Mouse (Mus musculus) forebrain, embryonic 11.5 days (tissue): ENCODE data around the gene Syn1. TPM values are rescaled to one million over a fixed set of nuclear protein-coding genes. Genes with fewer than 3 reads are reported as not detected.
A peak's percentile ranks its signal among the peaks of the same experiment; 100 is the strongest.

Experiments
- ATAC-seq: fragments of 200-750 bp; cut with Nextera tagmentation; replicated peaks from 2 replicates; pipeline ENCODE4 v1.8.0; 2017; ENCODE audit warnings: moderate TSS enrichment; ENCODE audit not compliant: low FRiP score
- DNase-seq: peaks from one replicate; pipeline ENCODE4 v3.0.0-alpha.2; 2017; ENCODE audit warnings: low spot score
- H3K27ac ChIP-seq: fragments of 300-500 bp; sonication (generic); 2 replicates; pipeline ENCODE4 v1.5.1; 2014; ENCODE audit warnings: low read depth, low read length
- H3K27me3 ChIP-seq: fragments of 300-500 bp; sonication (generic); 2 replicates; pipeline ENCODE4 v1.6.1; 2014; ENCODE audit warnings: mild to moderate bottlenecking, low read length, mixed read lengths; ENCODE audit not compliant: control insufficient read depth, insufficient read depth
- H3K36me3 ChIP-seq: fragments of 300-500 bp; sonication (generic); 2 replicates; pipeline ENCODE4 v1.6.1; 2014; ENCODE audit warnings: mild to moderate bottlenecking, low read length, moderate library complexity, mixed read lengths; ENCODE audit not compliant: control insufficient read depth, insufficient read depth
- H3K4me1 ChIP-seq: fragments of 300-500 bp; sonication (generic); replicated peaks from 2 replicates; pipeline ENCODE4 v1.6.1; 2014; ENCODE audit warnings: low read length, mixed read lengths; ENCODE audit not compliant: control insufficient read depth, insufficient read depth
- H3K4me2 ChIP-seq: fragments of 300-500 bp; sonication (generic); 2 replicates; pipeline ENCODE4 v1.6.1; 2014; ENCODE audit warnings: low read depth, mild to moderate bottlenecking, low read length, moderate library complexity, mixed read lengths; ENCODE audit not compliant: severe bottlenecking
- H3K4me3 ChIP-seq: fragments of 300-500 bp; sonication (generic); 2 replicates; pipeline ENCODE4 v1.5.1; 2014; ENCODE audit warnings: low read depth, low read length
- H3K9ac ChIP-seq: fragments of 300-500 bp; sonication (generic); 2 replicates; pipeline ENCODE4 v1.6.1; 2014; ENCODE audit warnings: low read length
- H3K9me3 ChIP-seq: fragments of 300-500 bp; sonication (generic); 2 replicates; pipeline ENCODE4 v1.6.1; 2016; ENCODE audit warnings: low read length, mixed read lengths; ENCODE audit not compliant: control insufficient read depth
- WGBS: fragments of 180-500 bp; shearing (Covaris S2); extraction: QIAGEN DNeasy Blood & Tissue Kit; methylation state at CpG from one replicate; pipeline ENCODE4 v1.1.7; 2014; 5-methylcytosine and 5-hydroxymethylcytosine counted together
- polyA plus RNA-seq: library from polyadenylated mRNA; unstranded; fragments of >200 nt; fragmentation: Nextera tagmentation; extraction: Ambion mirVana; gene quantifications from 2 replicates; pipeline ENCODE4 v1.2.1, GENCODE M21; 2014

Gene Syn1
- polyA plus RNA-seq, 1 experiment from 2014 or later = 11.5 TPM

DNA sequence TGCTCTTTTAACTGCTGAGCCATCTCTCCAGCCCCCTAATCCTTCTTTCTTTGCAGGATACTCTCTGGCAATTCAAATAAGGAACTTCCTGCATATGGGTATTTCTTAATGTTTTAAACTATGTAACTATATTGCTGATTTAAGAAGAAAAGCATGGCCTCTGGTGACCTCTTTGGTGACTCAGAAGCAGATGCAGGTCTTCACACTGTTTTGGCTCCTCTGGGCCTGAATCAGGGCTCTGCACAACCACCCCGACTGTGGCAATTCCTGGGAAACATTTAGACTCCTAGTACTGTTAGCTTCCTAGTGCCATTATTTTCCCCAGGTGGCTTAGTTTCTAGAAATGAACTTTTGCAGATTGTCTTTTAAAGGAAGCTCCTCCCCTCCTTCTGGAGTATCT is 2.7 kb upstream of the Syn1 start:
- H3K27me3 ChIP-seq = no peaks in the 10 kb centered on the region
- no peaks in the 10 kb centered on the region for H3K36me3 ChIP-seq
- no peaks in the 10 kb centered on the region for H3K9me3 ChIP-seq
- no peak overlapping the region for H3K4me3 ChIP-seq
- DNase-seq (no peak), ATAC-seq (no peak)
- H3K27ac ChIP-seq = no peak overlapping the region
- 0 out of 2 replicates have a peak, but pooled peaks cover 2% of the 10 kb centered on the region for H3K4me1 ChIP-seq
- WGBS = 50% methylated on average over 1 of the region's 1 CpGs
- no peak overlapping the region for H3K9ac ChIP-seq
- H3K4me2 ChIP-seq = no peak overlapping the region

DNA sequence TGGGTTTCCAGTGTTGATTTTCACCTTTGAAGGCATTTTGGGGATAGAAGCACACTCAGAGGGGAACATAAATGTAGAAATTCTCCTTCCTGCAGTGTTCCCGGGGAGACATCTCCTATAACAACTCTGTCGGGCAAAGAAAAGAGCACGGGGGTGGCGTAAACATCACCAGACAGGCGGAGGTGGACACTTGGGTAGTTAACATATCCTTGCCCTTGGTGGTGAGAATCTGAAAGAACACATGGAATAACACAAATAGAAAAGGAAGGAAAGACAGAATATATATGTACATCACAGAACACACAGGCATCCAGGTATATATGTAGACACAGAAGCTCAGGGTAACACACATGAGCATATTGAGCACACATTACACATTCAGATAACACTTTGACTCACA is 562 bp upstream of the Syn1 start:
- 36% methylated on average over 5 of the region's 5 CpGs for WGBS
- no peaks in the 10 kb centered on the region for H3K27me3 ChIP-seq
- peak overlapping the region; percentile 42; the same call in 1 of the 2 replicates for H3K4me3 ChIP-seq
- no peaks in the 10 kb centered on the region for H3K9me3 ChIP-seq
- no peak overlapping the region; the same call in 1 of the 2 replicates for H3K9ac ChIP-seq
- H3K4me2 ChIP-seq = peak overlapping the region; percentile 53
- ATAC-seq = no peak
- no peak overlapping the region for H3K27ac ChIP-seq
- H3K36me3 ChIP-seq = no peaks in the 10 kb centered on the region
- DNase-seq = no peak
- 0 out of 2 replicates have a peak, but pooled peaks cover 2% of the 10 kb centered on the region for H3K4me1 ChIP-seq

GRCm38 (mm10) chrX:20920249-20920843 is 458 bp downstream of the Syn1 start:
- peak overlapping the region; percentile 53 for H3K4me2 ChIP-seq
- H3K36me3 ChIP-seq = no peaks in the 10 kb centered on the region
- H3K4me1 ChIP-seq = 0 out of 2 replicates have a peak, but pooled peaks cover 2% of the 10 kb centered on the region
- 22% methylated on average over 43 of the region's 49 CpGs for WGBS
- DNase-seq (no peak), ATAC-seq (peak; percentile 66)
- no peaks in the 10 kb centered on the region for H3K9me3 ChIP-seq
- peak overlapping the region; percentile 42 for H3K4me3 ChIP-seq
- no peak overlapping the region for H3K27ac ChIP-seq
- no peaks in the 10 kb centered on the region for H3K27me3 ChIP-seq
- peak overlapping the region; percentile 53 for H3K9ac ChIP-seq

GRCm38 (mm10) chrX:20915075-20915474 is 5.7 kb downstream of the Syn1 start:
- no peak for DNase-seq
- ATAC-seq = no peak
- Histone ChIP-seq H3K4me1 (0 out of 2 replicates have a peak, but pooled peaks cover 2% of the 10 kb centered on the region), H3K9me3 (no peaks in the 10 kb centered on the region), H3K27ac (no peak overlapping the region), H3K27me3 (no peaks in the 10 kb centered on the region), H3K4me3 (no peak overlapping the region), H3K36me3 (no peaks in the 10 kb centered on the region), H3K4me2 (no peak overlapping the region), H3K9ac (no peak overlapping the region)

GRCm38 (mm10) chrX:20913726-20914125 is 7.1 kb downstream of the Syn1 start:
- Histone ChIP-seq H3K9ac (no peak overlapping the region), H3K27ac (no peak overlapping the region), H3K9me3 (no peaks in the 10 kb centered on the region), H3K4me3 (no peak overlapping the region), H3K27me3 (no peaks in the 10 kb centered on the region), H3K4me2 (no peak overlapping the region), H3K4me1 (no peaks in the 10 kb centered on the region), H3K36me3 (no peaks in the 10 kb centered on the region)
- 83% methylated on average over 6 of the region's 6 CpGs for WGBS
- no peak for ATAC-seq
- no peak for DNase-seq

- Histone ChIP-seq H3K9me3 (no peaks in the 10 kb centered on the region), H3K4me1 (no peaks in the 10 kb centered on the region), H3K27ac (no peak overlapping the region), H3K27me3 (no peaks in the 10 kb centered on the region), H3K4me3 (no peak overlapping the region), H3K9ac (no peak overlapping the region), H3K36me3 (no peaks in the 10 kb centered on the region), H3K4me2 (no peak overlapping the region)
- 40% methylated on average over 3 of the region's 3 CpGs for WGBS
- no peak for ATAC-seq
- no peak for DNase-seq
These were observed 10.7 kb downstream of the Syn1 start for GRCm38 (mm10) chrX:20910074-20910473.

GRCm38 (mm10) chrX:20875241-20875640 is 45.6 kb downstream of the Syn1 start:
- Histone ChIP-seq H3K36me3 (no peaks in the 10 kb centered on the region), H3K27me3 (no peaks in the 10 kb centered on the region), H3K9me3 (no peaks in the 10 kb centered on the region), H3K9ac (no peak overlapping the region), H3K4me3 (no peak overlapping the region), H3K4me1 (no peaks in the 10 kb centered on the region), H3K4me2 (no peak overlapping the region), H3K27ac (no peak overlapping the region)
- ATAC-seq (no peak), DNase-seq (no peak)
- WGBS = 50% methylated on average over 3 of the region's 3 CpGs

- no peak overlapping the region for H3K4me2 ChIP-seq
- DNase-seq (no peak), ATAC-seq (0 out of 2 replicates have a peak, but pooled peaks have one; percentile 39)
- no peaks in the 10 kb centered on the region for H3K27me3 ChIP-seq
- no peak overlapping the region for H3K27ac ChIP-seq
- no peak overlapping the region for H3K9ac ChIP-seq
- H3K36me3 ChIP-seq = no peaks in the 10 kb centered on the region
- H3K9me3 ChIP-seq = no peaks in the 10 kb centered on the region
- WGBS = 29% methylated on average over 11 of the region's 11 CpGs
- no peak overlapping the region for H3K4me3 ChIP-seq
- no peaks in the 10 kb centered on the region for H3K4me1 ChIP-seq
These were observed 47.8 kb downstream of the Syn1 start for GRCm38 (mm10) chrX:20872928-20873500.
